Comparison of ENCODE assay signal across 23 mouse cellular contexts in the genomic region with DNA sequence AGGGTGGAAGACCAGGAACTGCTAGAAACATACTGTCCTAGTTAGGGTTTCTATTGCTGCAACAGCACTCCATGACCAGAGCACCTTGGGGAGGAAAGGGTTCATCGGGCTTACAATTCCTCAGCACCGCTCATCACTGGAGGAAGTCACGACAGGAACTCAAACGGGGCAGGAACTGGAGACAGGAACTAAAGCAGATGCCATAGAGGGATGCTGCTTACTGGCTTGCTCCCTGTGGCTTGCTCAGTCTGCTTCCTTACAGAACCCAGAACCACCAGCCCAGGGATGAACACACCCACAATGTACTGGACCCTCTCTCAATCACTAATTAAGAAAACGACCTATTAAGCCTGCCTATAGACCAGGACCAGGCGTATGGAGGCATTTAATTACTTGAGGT. TPM values are rescaled to one million over a fixed set of nuclear protein-coding genes. Genes with fewer than 3 reads are reported as not detected.
DNase-seq lines count a peak whose midpoint lies in the region; ATAC-seq and TF ChIP-seq lines count a peak whose summit lies in the region.
"Had no signal": no experiment of that assay in that cellular context is flagged by ENCODE, and none has a peak within 500 bp of the region (broad histone marks: within the 10 kb centered on the region; RNA-seq: fewer than 3 reads in every experiment).

No protein-coding gene starts in this region.

- H3K27ac ChIP-seq in layer of hippocampus, adult 2 months: 0 out of 2 replicates have a peak overlapping the region, but pooled peaks have one; percentile 1
- H3K27ac ChIP-seq: embryonic facial prominence, embryonic 13.5 days; embryonic facial prominence, embryonic 15.5 days; forebrain, embryonic 10.5 days; forebrain, embryonic 13.5 days had no signal

- no peak overlapping the region for H3K4me3 ChIP-seq in layer of hippocampus, adult 2 months
- H3K4me3 ChIP-seq: embryonic facial prominence, embryonic 13.5 days; embryonic facial prominence, embryonic 15.5 days; erythroblast, embryonic 14.5 days; forebrain, embryonic 10.5 days; forebrain, embryonic 13.5 days had no signal

- peak; percentile 58; the same call in 1 of the 2 replicates for ATAC-seq in frontal cortex, adult (ENCODE audit: low TSS enrichment)
- ATAC-seq: forebrain, embryonic 13.5 days; forebrain, embryonic 16.5 days had no signal

- TF ChIP-seq CTCF in layer of hippocampus, adult 2 months (conservative IDR thresholded peaks at IDR 0.05): no peak

- DNase-seq in frontal cortex, postnatal 14 days (ENCODE audit: low spot score in 2 of 2): no peak
- DNase-seq in layer of hippocampus, adult 2 months (ENCODE audit: low spot score in 2 of 2): no peak
- no peak for DNase-seq in layer of hippocampus, postnatal 10 days (ENCODE audit: low spot score in 2 of 2)
- DNase-seq: adrenal gland, adult 2 months; adrenal gland, postnatal 10 days; adrenal gland, postnatal 25 days; cerebellum, adult 11 months; cerebellum, adult 18-20 months; cerebellum, adult 8-10 months; cerebellum, adult 9-11 months; cerebellum, postnatal 14 days; cerebellum, postnatal 36 days; embryo, embryonic 11 days had no signal

RNA-seq across cellular contexts. Expression of a gene that starts 30.5 kb away (rescaled TPM):
- not detected for total RNA-seq in layer of hippocampus, adult 2 months (2021)
- not detected for total RNA-seq in layer of hippocampus, postnatal 10 days (2021)
- total RNA-seq: common myeloid progenitor, adult 5-6 weeks; ES-E14; MEL had no signal
